Mouse (Mus musculus) kidney, adult 2 months (tissue): Measurements from ENCODE around the gene Clpb.

Source experiments
- CTCF ChIP-seq: fragments of 200-500 bp; conservative IDR thresholded peaks from 2 replicates; pipeline ENCODE4 v1.5.1; 2011; ENCODE audit warnings: low read depth, mild to moderate bottlenecking, control low read depth, low read length, moderate library complexity, mixed read lengths; ENCODE audit not compliant: insufficient read depth, insufficient read length
- POLR2A ChIP-seq: fragments of 200-500 bp; IDR thresholded peaks from one replicate; pipeline ENCODE4 v1.6.1; 2011; ENCODE audit warnings: low read depth, low read length, control low read depth

DNA sequence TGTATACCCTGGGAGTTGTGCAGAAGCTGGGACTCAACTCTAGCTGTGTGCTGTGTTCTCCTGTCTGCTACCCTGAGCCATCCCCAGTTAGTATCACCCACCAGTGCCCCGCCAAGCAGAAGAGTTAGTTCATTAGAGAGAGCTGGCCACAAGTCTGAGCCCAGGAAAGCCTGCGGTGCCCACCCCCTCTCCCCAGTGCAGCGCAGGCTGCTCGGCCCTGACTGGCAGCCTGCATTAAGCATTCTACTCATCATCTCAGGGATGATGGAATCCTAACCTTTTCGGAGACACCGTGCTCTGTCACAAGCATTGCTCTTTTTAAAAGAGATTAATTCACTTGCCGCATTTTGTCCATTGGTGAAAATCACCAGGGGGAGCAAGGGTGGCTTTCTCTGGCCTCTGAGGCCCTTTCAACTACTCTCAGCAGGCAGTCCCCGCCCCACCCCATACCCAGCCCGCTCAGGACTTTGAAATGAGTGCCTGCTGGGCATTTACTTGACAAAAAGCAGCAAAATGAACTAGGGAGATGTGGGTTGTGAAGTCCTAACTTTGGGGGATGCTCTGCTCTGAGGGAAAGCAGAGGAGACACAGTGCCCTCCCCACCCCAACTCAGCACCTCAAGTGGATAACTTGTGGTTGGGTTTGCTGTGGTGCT lies 20.7 kb downstream of the Clpb start:
- no peak for TF ChIP-seq POLR2A
- TF ChIP-seq CTCF: no peak
